Mouse (Mus musculus): ENCODE results near the gene Mov10l1. TPM values are rescaled to one million over a fixed set of nuclear protein-coding genes. Genes with fewer than 3 reads are reported as not detected.
A peak's percentile ranks its signal among the peaks of the same experiment; 100 is the strongest.

The Mov10l1 gene
- polyA plus RNA-seq, 1 experiment from 2014 or later, result not detected

- WGBS, result 93% methylated on average over 5 of the region's 5 CpGs
- H3K27me3 ChIP-seq, result peaks cover 91% of the 10 kb centered on the region
- H3K4me3 ChIP-seq (replicated peaks), result no peak overlapping the region
- H3K27ac ChIP-seq, result no peak overlapping the region
- H3K4me1 ChIP-seq (replicated peaks), result peaks cover 8% of the 10 kb centered on the region
- no peaks in the 10 kb centered on the region for H3K36me3 ChIP-seq
- H3K4me2 ChIP-seq, result no peak overlapping the region
- ATAC-seq (ENCODE audit: insufficient number of reproducible peaks, insufficient read depth, low FRiP score, low TSS enrichment, low read depth), result no peak
- no peaks in the 10 kb centered on the region for H3K9me3 ChIP-seq
- H3K9ac ChIP-seq (replicated peaks), result no peak overlapping the region
Measured at GRCm38 (mm10) chr15:89062518-89062910, 79.8 kb downstream of the Mov10l1 start.

- Histone ChIP-seq H3K27ac (no peak overlapping the region), H3K27me3 (peaks cover 91% of the 10 kb centered on the region)
- no peak for ATAC-seq (ENCODE audit: insufficient number of reproducible peaks, insufficient read depth, low FRiP score, low TSS enrichment, low read depth)
Measured at GRCm38 (mm10) chr15:89063001-89063400, 80.3 kb downstream of the Mov10l1 start.

GRCm38 (mm10) chr15:89063536-89063935 lies 80.8 kb downstream of the Mov10l1 start:
- peaks cover 13% of the 10 kb centered on the region for H3K4me1 ChIP-seq (replicated peaks)
- no peak for ATAC-seq (ENCODE audit: insufficient number of reproducible peaks, insufficient read depth, low FRiP score, low TSS enrichment, low read depth)
- 58% methylated on average over 6 of the region's 6 CpGs for WGBS
- H3K9ac ChIP-seq (replicated peaks), result no peak overlapping the region
- no peak overlapping the region for H3K27ac ChIP-seq
- no peak overlapping the region for H3K4me2 ChIP-seq
- H3K4me3 ChIP-seq (replicated peaks), result no peak overlapping the region
- H3K9me3 ChIP-seq, result no peaks in the 10 kb centered on the region
- peaks cover 91% of the 10 kb centered on the region for H3K27me3 ChIP-seq
- H3K36me3 ChIP-seq, result no peaks in the 10 kb centered on the region

More at GRCm38 (mm10) chr15:89063001-89063400, 80.3 kb downstream of the Mov10l1 start:
- Histone ChIP-seq H3K36me3 (no peaks in the 10 kb centered on the region), H3K4me2 (no peak overlapping the region), H3K9ac (replicated peaks) (no peak overlapping the region), H3K9me3 (no peaks in the 10 kb centered on the region), H3K4me1 (replicated peaks) (peaks cover 10% of the 10 kb centered on the region), H3K4me3 (replicated peaks) (no peak overlapping the region)
- 70% methylated on average over 7 of the region's 7 CpGs for WGBS

- H3K27me3 ChIP-seq, result peaks cover 93% of the 10 kb centered on the region
- no peak overlapping the region for H3K27ac ChIP-seq
- no peak overlapping the region for H3K4me3 ChIP-seq (replicated peaks)
- H3K4me1 ChIP-seq (replicated peaks), result peaks cover 14% of the 10 kb centered on the region
- H3K36me3 ChIP-seq, result no peaks in the 10 kb centered on the region
- 93% methylated on average over 5 of the region's 5 CpGs for WGBS
- no peak for ATAC-seq (ENCODE audit: insufficient number of reproducible peaks, insufficient read depth, low FRiP score, low TSS enrichment, low read depth)
- no peaks in the 10 kb centered on the region for H3K9me3 ChIP-seq
- H3K4me2 ChIP-seq, result no peak overlapping the region
- H3K9ac ChIP-seq (replicated peaks), result no peak overlapping the region
Measured at GRCm38 (mm10) chr15:89064891-89065290, 82.2 kb downstream of the Mov10l1 start.

GRCm38 (mm10) chr15:89067609-89068008 lies 84.9 kb downstream of the Mov10l1 start:
- ATAC-seq (ENCODE audit: insufficient number of reproducible peaks, insufficient read depth, low FRiP score, low TSS enrichment, low read depth), result no peak
- 31% methylated on average over 35 of the region's 35 CpGs for WGBS
- Histone ChIP-seq H3K27ac (no peak overlapping the region), H3K4me1 (replicated peaks) (peaks cover 9% of the 10 kb centered on the region; the same call in 1 of the 2 replicates), H3K4me2 (peak overlapping the region; percentile 40), H3K9ac (replicated peaks) (peak overlapping the region; percentile 40; the same call in 1 of the 2 replicates), H3K9me3 (no peaks in the 10 kb centered on the region), H3K36me3 (no peaks in the 10 kb centered on the region), H3K4me3 (replicated peaks) (peak overlapping the region; percentile 21), H3K27me3 (peaks cover 76% of the 10 kb centered on the region)

- Histone ChIP-seq H3K9ac (replicated peaks) (no peak overlapping the region), H3K4me2 (peak overlapping the region; percentile 40)
Measured at GRCm38 (mm10) chr15:89068226-89068625, 85.5 kb downstream of the Mov10l1 start.

GRCm38 (mm10) chr15:89069336-89069840 lies 86.7 kb downstream of the Mov10l1 start:
- no peaks in the 10 kb centered on the region for H3K36me3 ChIP-seq
- no peaks in the 10 kb centered on the region for H3K9me3 ChIP-seq
- no peak overlapping the region for H3K9ac ChIP-seq (replicated peaks)
- no peak overlapping the region for H3K4me3 ChIP-seq (replicated peaks)
- no peak for ATAC-seq (ENCODE audit: insufficient number of reproducible peaks, insufficient read depth, low FRiP score, low TSS enrichment, low read depth)
- peaks cover 10% of the 10 kb centered on the region for H3K4me1 ChIP-seq (replicated peaks)
- H3K4me2 ChIP-seq, result no peak overlapping the region
- H3K27ac ChIP-seq, result no peak overlapping the region
- WGBS, result 78% methylated on average over 19 of the region's 19 CpGs
- H3K27me3 ChIP-seq, result peaks cover 58% of the 10 kb centered on the region

More at GRCm38 (mm10) chr15:89068226-89068625, 85.5 kb downstream of the Mov10l1 start:
- 39% methylated on average over 26 of the region's 26 CpGs for WGBS
- Histone ChIP-seq H3K4me1 (replicated peaks) (peaks cover 9% of the 10 kb centered on the region; the same call in 1 of the 2 replicates), H3K27me3 (peaks cover 70% of the 10 kb centered on the region), H3K27ac (no peak overlapping the region), H3K36me3 (no peaks in the 10 kb centered on the region), H3K9me3 (no peaks in the 10 kb centered on the region), H3K4me3 (replicated peaks) (peak overlapping the region; percentile 21)
- no peak for ATAC-seq (ENCODE audit: insufficient number of reproducible peaks, insufficient read depth, low FRiP score, low TSS enrichment, low read depth)

- Histone ChIP-seq H3K4me2 (no peak overlapping the region), H3K27me3 (peaks cover 51% of the 10 kb centered on the region), H3K4me1 (replicated peaks) (peaks cover 21% of the 10 kb centered on the region), H3K9me3 (no peaks in the 10 kb centered on the region), H3K4me3 (replicated peaks) (no peak overlapping the region), H3K27ac (no peak overlapping the region), H3K9ac (replicated peaks) (no peak overlapping the region), H3K36me3 (no peaks in the 10 kb centered on the region)
- no peak for ATAC-seq (ENCODE audit: insufficient number of reproducible peaks, insufficient read depth, low FRiP score, low TSS enrichment, low read depth)
- 73% methylated on average over 24 of the region's 24 CpGs for WGBS
Measured at GRCm38 (mm10) chr15:89070606-89071005, 87.9 kb downstream of the Mov10l1 start.

GRCm38 (mm10) chr15:89073993-89074603 lies 91.4 kb downstream of the Mov10l1 start:
- Histone ChIP-seq H3K27me3 (peaks cover 18% of the 10 kb centered on the region), H3K36me3 (no peaks in the 10 kb centered on the region), H3K4me2 (no peak overlapping the region), H3K4me3 (replicated peaks) (no peak overlapping the region; the same call in 1 of the 2 replicates), H3K27ac (no peak overlapping the region), H3K4me1 (replicated peaks) (peaks cover 37% of the 10 kb centered on the region), H3K9me3 (no peaks in the 10 kb centered on the region), H3K9ac (replicated peaks) (0 out of 2 replicates have a peak overlapping the region, but pooled peaks have one; percentile 91)
- ATAC-seq (ENCODE audit: insufficient number of reproducible peaks, insufficient read depth, low FRiP score, low TSS enrichment, low read depth), result no peak
- 63% methylated on average over 10 of the region's 10 CpGs for WGBS

- peak within 1 kb of the TSS; percentile 90 for H3K4me3 ChIP-seq (replicated peaks)
- ATAC-seq (ENCODE audit: insufficient number of reproducible peaks, insufficient read depth, low FRiP score, low TSS enrichment, low read depth), result no peak; the same call in 1 of the 2 replicates
- peaks cover 10% of the 10 kb centered on the region for H3K27me3 ChIP-seq
- peaks cover 37% of the 10 kb centered on the region for H3K4me1 ChIP-seq (replicated peaks)
- H3K4me2 ChIP-seq, result peak within 1 kb of the TSS; percentile 92
- H3K9me3 ChIP-seq, result no peaks in the 10 kb centered on the region
- H3K9ac ChIP-seq (replicated peaks), result peak within 1 kb of the TSS; percentile 91
- peak within 1 kb of the TSS; percentile 74 for H3K27ac ChIP-seq
- WGBS, result 28% methylated on average over 11 of the region's 11 CpGs
- peaks cover 7% of the 10 kb centered on the region; the same call in 1 of the 2 replicates for H3K36me3 ChIP-seq
Measured at GRCm38 (mm10) chr15:89074613-89075477, 92.1 kb downstream of the Mov10l1 start, which contains the start of gene Trabd. Trabd (plus strand) TSS chr15:89075124.
